Mouse (Mus musculus): ENCODE measurements around the gene Ttc13.

DNA sequence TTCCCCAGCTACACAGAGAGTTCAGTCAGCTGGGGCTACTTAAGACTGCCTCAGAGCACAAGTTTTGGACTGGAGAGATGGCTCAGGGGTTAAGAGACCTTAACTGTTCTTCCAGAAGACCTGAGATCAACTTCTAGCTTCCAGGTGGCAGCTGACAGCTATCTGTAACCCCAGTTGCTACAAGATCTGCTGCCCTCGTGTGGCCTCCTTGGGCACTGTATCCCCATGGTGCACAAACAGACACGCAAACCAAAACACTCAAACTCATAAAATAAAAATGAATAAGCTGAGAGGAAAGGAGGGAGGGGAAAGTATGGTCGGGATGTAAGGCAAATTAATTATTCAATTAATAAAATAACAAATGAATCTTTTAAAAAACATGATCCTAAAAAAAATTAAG, 36.8 kb upstream of the Ttc13 start:
- peak; percentile 30; the same call in 1 of the 2 replicates for TF ChIP-seq CTCF (IDR thresholded peaks at IDR 0.05; ENCODE audit: borderline replicate concordance, insufficient read depth, low read depth, low read length)
- TF ChIP-seq POLR2A (IDR thresholded peaks at IDR 0.05; ENCODE audit: borderline replicate concordance, insufficient read depth, low read length) = no peak
